Mouse (Mus musculus) right cerebral cortex, postnatal 10 days (tissue): ENCODE measurements around the gene Rad51b.

Experiments used
- DNase-seq, 2 experiments: peaks; one replicate each; pipeline ENCODE4 v3.0.0; 2021; ENCODE audit warnings: low spot score in 2 of 2

Gene Rad51b

DNA sequence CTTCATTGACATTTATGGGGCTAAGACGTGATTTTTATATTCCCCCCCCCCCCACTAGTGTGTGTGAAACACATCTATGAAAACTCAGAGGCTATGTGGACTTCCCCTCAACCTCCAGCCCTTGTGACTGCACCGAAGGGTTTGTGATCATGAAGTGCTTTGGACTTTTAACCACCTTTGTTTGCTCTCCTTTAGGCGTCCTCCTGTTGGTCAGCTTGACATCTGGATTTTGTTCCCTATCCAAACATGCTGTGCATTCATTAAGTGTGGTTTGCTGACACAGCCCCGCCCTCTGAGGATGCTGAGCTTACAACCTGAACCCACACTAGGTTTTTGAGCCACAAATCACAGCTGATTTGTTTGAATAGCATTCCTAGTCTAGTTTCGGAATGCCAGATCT, 502.3 kb downstream of the Rad51b start:
- no peak for DNase-seq

- no peak for DNase-seq
Measured at GRCm38 (mm10) chr12:79803670-79804069, 506.6 kb downstream of the Rad51b start.

- DNase-seq, result no peak
Measured at GRCm38 (mm10) chr12:79804776-79805524, 507.9 kb downstream of the Rad51b start.

DNA sequence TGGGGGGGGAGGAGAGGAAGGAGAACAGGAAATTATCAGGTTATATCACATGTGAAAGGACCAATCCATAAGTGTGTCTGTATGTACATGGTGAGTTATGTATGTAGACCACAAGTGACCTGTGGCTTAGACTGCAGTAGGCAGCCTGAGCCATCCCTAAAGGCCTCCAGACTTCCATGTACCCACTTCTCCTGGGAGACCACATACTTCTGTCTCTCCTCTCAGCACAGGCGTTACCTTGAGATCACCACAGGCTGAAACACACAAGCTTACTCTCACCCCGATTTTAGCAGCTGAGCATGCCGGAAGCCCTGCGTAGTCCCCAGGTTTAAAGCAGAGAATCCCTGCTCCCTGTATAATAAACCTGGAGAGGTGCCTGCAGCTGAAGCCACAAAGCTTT, 509.9 kb downstream of the Rad51b start:
- DNase-seq, result no peak

- no peak for DNase-seq
Measured at GRCm38 (mm10) chr12:79807410-79807847, 510.3 kb downstream of the Rad51b start.

DNA sequence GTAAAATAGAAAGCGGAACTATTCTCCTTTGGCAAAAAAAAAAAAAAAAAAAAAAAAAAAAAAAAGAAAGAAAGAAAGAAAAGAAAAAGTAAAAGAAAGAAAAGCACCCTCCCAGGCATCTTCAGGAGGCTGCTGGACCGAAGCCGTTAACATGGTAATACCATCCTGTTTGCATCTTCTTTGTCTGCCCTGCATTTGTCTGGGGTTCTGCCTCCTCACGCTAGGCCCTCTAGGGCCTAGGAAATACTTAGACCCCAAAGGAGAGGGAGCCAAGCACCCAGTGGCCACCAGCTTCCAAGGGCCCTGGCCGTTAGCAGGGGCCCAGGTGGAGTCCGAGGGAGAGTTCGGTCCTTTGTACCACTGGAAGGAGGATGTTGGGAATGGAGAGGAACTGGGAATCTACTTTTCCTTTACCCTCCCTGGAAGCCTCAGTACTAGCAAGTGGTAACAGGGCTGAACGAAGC, 510.9 kb downstream of the Rad51b start:
- DNase-seq, result no peak

- DNase-seq, result no peak
Measured at GRCm38 (mm10) chr12:79808426-79809398, 511.6 kb downstream of the Rad51b start.

DNA sequence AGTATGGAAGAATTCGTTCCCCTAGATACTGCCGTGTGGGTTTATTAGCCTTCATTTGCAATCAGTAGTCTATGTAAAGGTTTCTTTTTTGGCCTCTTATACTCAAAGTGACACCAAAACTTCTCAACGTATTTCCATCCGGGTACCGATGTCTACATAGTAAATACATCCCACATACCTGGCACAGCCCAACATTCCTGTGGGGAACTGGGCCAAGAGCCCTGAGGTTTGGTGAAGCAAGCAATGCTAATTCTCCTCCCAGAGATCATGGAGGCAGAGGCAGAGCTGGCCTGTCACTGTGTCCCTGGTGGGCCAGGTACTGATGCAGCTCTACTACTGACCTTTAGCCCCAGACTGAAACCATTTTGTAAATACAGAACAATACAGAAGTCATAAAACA, 512.4 kb downstream of the Rad51b start:
- DNase-seq, result no peak

GRCm38 (mm10) chr12:79812422-79812821, 515.3 kb downstream of the Rad51b start:
- no peak for DNase-seq

DNA sequence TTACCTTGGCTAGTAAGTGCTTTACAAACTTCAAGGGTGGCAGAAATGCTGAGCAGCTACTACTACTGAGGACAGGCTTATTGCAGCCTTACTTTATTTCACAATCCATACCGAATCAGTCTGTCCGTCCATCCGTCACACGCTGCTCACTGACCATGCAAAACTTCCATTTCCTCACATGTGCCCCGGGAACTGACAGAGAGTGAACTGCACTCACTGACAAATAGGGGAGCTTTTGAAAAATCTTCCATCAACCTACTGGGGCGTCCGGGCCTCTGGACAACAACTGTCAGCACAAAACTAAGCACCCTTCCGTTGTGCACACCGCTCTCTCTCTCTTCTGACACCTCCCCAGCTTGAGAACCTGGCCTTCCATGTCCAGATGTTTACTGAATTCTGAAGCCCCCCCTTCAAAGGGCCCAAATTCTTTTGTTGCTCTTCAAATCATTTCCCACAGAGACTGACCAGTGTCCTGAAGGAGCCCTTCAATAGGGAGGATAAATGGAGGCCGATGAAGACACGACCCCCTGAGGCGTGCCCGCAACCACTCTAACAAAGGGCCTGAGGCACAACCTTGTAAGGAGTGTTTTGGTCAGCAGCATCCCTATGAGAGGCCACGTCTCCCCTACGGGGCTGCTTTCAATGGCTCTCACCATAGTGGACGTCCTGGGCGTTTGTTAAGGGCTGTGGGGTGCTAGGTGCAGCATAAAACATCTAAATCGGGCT, 515.9 kb downstream of the Rad51b start:
- no peak for DNase-seq

- DNase-seq, result no peak
Measured at GRCm38 (mm10) chr12:79813566-79814305, 516.7 kb downstream of the Rad51b start.

DNA sequence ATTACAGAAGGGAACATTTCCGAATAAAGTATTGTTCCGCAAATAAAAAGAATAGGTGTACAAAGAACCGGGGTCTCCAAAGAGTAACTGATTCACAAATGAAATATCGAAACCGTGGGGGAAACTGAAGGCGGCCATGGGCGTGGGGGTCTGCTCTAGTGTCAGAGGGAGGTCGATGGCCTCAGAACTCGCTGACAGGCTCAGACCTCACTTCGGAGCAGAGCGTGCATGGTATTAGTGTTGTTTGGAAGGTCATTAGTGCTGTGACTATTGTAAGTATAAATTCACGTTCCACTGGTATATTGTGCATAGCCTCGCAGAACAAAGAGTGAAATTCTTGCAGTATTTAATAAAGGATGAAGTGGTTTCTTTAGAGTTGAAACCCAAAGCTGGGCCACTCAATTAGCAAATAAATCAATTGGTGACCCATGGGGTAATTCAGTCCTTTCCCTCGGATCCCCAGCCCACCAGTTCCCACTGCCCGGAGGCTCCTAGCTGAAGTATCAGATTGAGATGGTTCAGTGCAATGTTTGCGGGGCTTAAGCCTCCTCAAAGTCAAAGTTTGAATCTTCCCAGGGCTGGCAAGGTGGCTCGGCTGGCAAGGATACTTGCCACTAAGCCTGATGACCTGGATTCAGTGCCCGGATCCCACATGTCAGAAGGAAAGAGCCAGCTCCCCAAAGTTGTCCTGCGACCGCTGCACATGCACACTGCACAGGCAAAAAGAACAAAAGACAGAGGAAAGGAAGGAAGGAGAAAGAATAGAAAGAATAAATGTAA, 517.4 kb downstream of the Rad51b start:
- no peak for DNase-seq

- no peak for DNase-seq
Measured at GRCm38 (mm10) chr12:79816241-79816640, 519.2 kb downstream of the Rad51b start.

DNA sequence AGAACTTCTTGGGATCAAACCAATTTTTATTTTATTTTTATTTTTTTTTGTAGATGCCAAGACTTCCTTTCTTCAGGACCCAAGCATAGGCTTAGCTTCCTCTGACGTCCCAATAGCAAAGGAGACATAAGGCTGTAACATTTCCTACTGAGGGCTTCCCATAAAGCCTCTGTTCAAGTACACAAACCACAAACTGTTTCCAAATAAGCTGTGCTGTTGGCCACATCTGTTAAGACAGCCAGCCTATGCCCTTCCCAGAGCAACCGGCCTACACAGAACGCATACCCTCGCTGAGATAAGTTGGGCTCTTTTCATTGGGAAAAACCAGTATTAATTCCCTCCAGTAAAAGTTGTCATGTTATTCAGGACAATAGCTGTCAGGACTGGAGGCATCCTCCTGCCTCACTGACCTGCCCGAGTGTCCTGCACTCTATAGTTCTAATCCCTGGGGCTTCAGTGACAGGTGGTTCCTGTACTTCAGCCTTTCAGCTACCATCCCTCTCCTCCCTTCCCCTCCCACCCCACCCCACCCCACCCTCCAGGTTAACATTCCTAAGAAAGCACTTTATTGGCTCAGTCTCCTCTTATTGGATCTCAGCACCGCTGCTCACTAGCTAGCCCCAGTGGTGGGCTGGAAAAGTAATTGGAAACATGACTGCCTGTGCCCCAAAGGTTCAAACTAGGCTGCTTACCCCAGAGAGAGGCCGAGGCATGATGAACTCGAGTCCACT, 523.3 kb downstream of the Rad51b start:
- no peak for DNase-seq

DNA sequence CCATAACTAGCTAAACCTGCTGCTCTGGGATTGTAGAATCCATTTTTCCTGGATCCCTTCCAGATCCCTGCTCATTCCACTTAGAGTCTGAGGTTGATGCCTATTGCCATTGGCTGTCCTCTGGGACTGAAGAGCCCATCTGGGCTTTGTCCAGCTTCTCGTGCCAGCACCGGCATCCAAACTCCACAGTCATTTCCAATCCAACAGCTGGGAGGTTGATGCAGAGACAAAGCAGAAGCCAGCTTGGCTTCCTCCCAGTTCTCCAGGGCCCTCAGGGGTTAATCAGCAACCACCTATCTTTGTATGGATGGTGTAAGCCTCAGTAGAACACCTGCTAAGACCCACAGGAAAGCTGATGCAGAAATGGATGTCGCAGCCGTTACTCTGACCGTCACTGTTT, 524.8 kb downstream of the Rad51b start:
- DNase-seq, result peak in 1 of 2 experiments; percentile 36

DNA sequence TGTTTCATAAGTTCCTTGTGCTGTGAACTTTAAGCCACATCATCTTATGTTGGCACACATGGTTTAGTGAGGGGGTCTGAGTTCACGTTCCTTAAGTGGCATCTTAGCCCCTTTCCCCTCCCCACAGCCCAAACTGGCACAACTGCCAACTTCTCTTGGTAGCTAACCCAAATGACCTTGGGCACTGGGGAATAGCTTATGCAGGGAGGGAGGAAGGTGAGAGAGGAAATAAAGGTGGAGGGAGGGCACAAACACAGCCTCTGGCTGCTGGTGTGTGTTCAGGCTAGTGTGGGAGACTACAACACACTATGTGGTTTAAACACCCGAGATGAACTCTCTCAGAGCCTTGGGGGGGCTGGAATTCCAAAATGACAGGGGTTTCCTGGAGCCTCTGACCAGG, 525.3 kb downstream of the Rad51b start:
- no peak for DNase-seq

- DNase-seq, result no peak
Measured at GRCm38 (mm10) chr12:79825922-79826321, 528.8 kb downstream of the Rad51b start.

DNA sequence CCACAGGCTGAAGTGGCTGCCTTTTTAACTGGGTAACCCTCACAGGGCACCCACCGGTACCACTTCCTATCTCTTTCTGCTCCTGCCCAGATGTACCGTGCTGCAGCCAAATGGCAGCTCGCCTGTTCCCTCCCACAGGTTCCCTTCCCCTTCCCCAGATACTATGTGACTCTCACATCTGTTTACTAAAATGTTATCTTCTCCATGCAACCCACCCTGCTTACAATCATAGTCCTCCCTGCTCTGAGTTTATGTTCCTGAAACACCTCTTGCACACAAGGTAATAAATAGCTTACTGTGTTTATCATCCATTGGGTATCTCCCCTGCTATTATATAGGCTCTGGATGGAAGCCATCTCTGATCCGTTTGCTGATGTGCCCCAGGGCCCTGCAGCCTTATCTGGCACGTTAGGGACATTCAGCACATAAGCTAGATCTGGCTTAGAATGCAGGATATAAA, 530.2 kb downstream of the Rad51b start:
- DNase-seq, result no peak

GRCm38 (mm10) chr12:79827735-79828134, 530.7 kb downstream of the Rad51b start:
- DNase-seq, result no peak

- no peak for DNase-seq
Measured at GRCm38 (mm10) chr12:79830686-79831085, 533.6 kb downstream of the Rad51b start.
